Mouse (Mus musculus) regulatory T cell (primary cell): ENCODE measurements around the gene Ccr1l1.

Source experiments
- in situ Hi-C: fragments of 300-600 bp; cut with MboI, MseI; formaldehyde crosslinking; loops from one replicate; pipeline ENCODE4 v1.15.1; 2025; ENCODE audit warnings: high pct_unique_total_duplicates

The Ccr1l1 gene

DNA sequence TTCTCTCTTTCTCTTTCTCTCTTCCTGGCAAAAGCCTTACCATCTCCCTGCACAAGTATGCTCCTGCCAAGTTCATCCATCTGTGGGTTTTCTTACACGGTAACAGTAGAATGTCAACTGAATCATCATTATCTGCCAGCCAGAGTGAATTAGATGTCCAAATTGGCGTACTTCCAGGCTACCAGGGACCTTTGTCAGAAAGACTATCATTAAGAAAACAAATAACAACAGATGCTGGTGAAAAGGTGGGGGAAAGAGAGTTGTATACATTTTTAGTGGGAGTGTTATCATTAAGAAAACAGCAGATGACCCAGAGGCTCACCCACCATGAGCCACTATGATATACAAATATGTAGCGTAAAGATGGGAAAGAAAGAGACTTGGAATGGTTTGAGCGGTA, 48.3 kb downstream of the Ccr1l1 start:
- in situ Hi-C loops = loop anchor here (5.0 to 10.0 kb wide), 10 partner anchors 32 to 327 kb away; no protein-coding TSS in a partner anchor

DNA sequence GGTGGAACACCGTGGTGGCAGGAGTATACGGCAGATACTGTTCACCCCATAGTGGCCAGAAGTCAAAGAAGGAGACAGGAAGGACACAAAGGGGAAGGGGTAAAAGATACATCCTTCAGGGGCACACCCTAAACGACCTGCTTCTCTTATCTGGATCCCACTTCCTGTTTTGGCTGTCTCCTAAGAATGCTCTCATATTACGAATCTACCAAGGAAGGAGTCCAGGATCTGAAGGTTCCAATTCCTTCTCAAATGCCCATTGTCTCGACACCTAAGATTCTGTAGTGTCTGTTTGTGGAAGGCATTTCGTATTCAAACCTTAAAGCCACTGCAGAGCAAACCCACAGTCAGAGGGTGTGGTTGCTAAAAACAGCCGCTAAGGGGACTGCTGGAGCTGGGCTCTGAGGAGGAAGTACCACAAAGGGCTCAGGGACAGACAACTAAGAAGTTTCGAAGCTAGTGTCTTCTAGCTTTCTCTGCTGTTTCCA, 49.4 kb downstream of the Ccr1l1 start:
- in situ Hi-C loops = loop anchor here (5.0 to 10.0 kb wide), 8 partner anchors 33 to 328 kb away; no protein-coding TSS in a partner anchor

GRCm38 (mm10) chr9:123928118-123928758, 50.0 kb downstream of the Ccr1l1 start:
- in situ Hi-C loops = loop anchor here (5.0 to 10.0 kb wide), 8 partner anchors 34 to 329 kb away; no protein-coding TSS in a partner anchor

DNA sequence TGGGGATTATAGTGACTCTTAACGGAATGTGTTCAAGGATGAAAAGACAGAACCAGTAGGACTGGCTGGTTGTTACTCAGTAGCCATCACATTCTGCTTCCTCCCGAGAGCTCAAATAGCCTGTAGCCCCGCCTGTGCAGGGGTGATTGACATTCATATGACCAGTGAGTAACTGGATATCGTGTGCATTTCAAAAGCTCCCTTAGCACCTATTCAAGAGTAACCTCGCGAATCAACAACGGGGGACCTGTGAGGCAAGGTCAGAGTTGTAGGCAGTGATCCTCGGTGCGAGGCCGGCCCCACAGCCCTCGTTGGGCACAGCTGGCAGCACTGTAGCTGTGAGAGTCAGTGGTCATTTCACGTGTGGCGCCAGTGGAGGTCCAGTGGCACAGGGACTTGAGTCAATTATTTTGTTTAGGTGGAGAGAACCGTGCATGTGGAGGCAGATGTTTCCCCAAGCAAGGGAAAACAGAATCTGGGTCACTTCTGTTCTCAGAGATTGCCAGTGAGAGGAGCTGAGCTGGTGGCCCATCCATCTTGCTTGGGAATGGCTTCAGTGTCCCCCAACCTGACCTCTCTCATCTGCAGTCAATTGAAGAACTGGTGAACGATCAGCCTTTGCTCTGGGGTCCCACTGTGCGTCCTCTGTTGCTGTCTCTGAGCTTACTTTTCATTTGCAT, 50.8 kb downstream of the Ccr1l1 start:
- in situ Hi-C loops = loop anchor here (5.0 to 10.0 kb wide), 8 partner anchors 35 to 330 kb away; no protein-coding TSS in a partner anchor
